Mouse (Mus musculus) thymus, adult 2 months (tissue): ENCODE measurements around the gene Gm11937. TPM values are rescaled to one million over a fixed set of nuclear protein-coding genes. Genes with fewer than 3 reads are reported as not detected.
"Not testable (repeated sequence)": the region's sequence is repeated elsewhere in the genome, so short reads cannot be mapped to it uniquely, and the experiment has no call there.

Source experiments
- DNase-seq: peaks from one replicate; pipeline ENCODE4 v3.0.0; 2021
- H3K27ac ChIP-seq: fragments of 200-500 bp; 2 replicates; pipeline ENCODE4 v1.5.1; 2012; ENCODE audit warnings: low read length, control low read depth; ENCODE audit not compliant: control insufficient read depth, insufficient read depth
- H3K27me3 ChIP-seq: fragments of 200-500 bp; 2 replicates; pipeline ENCODE4 v1.6.1; 2012; ENCODE audit warnings: mild to moderate bottlenecking, low read length, moderate library complexity, mixed read lengths; ENCODE audit not compliant: control insufficient read depth, insufficient read depth
- H3K36me3 ChIP-seq: fragments of 200-500 bp; 2 replicates; pipeline ENCODE4 v1.6.1; 2012; ENCODE audit warnings: mild to moderate bottlenecking, low read length, moderate library complexity; ENCODE audit not compliant: control insufficient read depth, insufficient read depth
- H3K4me1 ChIP-seq: fragments of 200-500 bp; replicated peaks from 2 replicates; pipeline ENCODE4 v1.6.1; 2012; ENCODE audit warnings: low read length; ENCODE audit not compliant: control insufficient read depth, insufficient read depth
- H3K4me3 ChIP-seq: fragments of 200-500 bp; 2 replicates; pipeline ENCODE4 v1.5.1; 2012; ENCODE audit warnings: mild to moderate bottlenecking, low read length, control low read depth, moderate library complexity; ENCODE audit not compliant: control insufficient read depth, insufficient read depth
- CTCF ChIP-seq: fragments of 200-500 bp; IDR thresholded peaks from 2 replicates; pipeline ENCODE4 v1.5.1; 2012; ENCODE audit warnings: mild to moderate bottlenecking, control low read depth, low read length, moderate library complexity, borderline replicate concordance; ENCODE audit not compliant: control insufficient read depth, poor library complexity, insufficient read depth; ENCODE audit errors: extremely low read depth
- POLR2A ChIP-seq: fragments of 200-500 bp; IDR thresholded peaks from 2 replicates; pipeline ENCODE4 v1.6.1; 2012; ENCODE audit warnings: mild to moderate bottlenecking, low read length, control low read depth, moderate library complexity; ENCODE audit not compliant: control insufficient read depth, poor library complexity, insufficient read depth; ENCODE audit errors: extremely low read depth
- WGBS: fragments of 180-500 bp; shearing (Covaris S2); methylation state at CpG from one replicate; pipeline ENCODE4 v1.1.7; 2018; 5-methylcytosine and 5-hydroxymethylcytosine counted together
- polyA plus RNA-seq: library from polyadenylated mRNA; depleted of rRNA; stranded (reverse); fragments of >200 nt; gene quantifications from 2 replicates; pipeline ENCODE4 v1.2.3, GENCODE M21; 2012; rRNA removed

Gene Gm11937
- polyA plus RNA-seq = not detected in 2 replicates

DNA sequence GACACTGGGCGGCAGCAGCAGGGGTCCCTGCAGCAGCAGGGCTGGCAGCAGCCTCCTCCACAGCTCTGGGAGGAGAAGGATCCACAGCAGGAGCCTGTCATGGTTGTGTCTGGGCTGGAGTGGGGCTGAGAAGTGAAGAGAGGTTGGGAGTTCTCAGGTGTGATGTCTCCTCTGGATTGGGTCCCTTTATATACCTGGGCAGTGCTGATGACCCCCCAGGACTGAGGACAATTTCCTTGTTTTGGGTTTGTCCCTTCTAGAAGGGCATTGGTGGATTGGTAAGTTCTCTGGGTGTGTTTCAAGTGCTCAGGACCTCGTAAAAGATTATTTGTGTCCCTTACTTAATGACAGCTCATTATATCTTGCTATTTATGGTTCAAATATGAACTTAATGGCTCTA is at the start of gene Gm11937:
Gene Gm11937 (minus strand): TSS at position 101 of the 400 bp plus-strand sequence.
- WGBS = 69% methylated on average over 1 of the region's 2 CpGs

DNA sequence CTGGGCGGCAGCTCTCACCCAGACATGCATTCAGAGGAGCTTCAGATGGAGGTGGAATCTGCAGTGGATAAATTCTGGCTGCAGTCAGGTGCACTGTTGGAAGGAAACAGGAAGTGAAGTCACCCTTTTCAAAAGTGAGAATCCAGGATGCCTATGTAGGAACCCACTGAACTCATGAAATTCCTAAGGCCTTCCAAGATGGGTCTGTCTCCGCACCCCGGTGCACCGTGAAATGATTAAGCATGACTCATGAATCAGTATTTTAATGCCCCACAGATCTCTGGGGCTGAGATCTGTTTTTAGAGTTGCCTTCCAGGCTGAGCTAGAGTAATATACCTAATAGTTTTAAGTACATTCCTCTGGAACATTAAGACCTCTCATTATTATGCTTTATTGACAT is 49.3 kb upstream of the Gm11937 start:
- no peak overlapping the region for H3K4me3 ChIP-seq
- no peaks in the 10 kb centered on the region for H3K27me3 ChIP-seq
- no peak overlapping the region for H3K27ac ChIP-seq
- H3K4me1 ChIP-seq = no peaks in the 10 kb centered on the region
- H3K36me3 ChIP-seq = no peaks in the 10 kb centered on the region
- DNase-seq = no peak
- WGBS = 94% methylated on average over 4 of the region's 4 CpGs
- TF ChIP-seq POLR2A (no peak), CTCF (no peak)

More for the DNA sequence above, at the start of gene Gm11937:
- H3K27me3 ChIP-seq, H3K4me3 ChIP-seq, H3K4me1 ChIP-seq, DNase-seq, H3K27ac ChIP-seq, H3K36me3 ChIP-seq: not testable (repeated sequence)

DNA sequence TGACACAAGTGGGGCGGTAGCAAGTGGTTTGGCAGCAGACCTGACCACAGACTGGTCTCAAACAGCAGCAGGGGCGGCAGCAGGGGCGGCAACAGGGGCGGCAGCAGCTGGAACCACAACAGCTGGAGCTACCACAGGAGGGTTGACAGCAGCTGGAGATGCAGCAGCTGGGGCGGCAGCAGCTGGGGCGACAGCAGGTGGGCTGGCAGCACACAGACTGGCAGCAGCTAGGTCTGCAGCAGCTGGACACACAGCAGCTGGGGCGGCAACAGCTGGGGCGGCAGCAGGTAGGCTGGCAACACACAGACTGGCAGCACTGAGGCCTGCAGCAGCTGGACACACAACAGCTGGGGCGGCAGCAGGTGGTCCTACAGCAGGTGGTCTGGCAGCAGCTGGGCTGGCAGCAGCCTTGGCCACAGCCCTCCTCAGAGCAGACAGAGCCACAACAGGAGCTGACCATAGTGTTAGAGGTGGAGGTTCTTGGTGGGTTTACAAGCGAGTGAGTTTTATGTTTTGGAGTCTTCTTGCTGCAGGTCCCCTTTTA is 48.5 kb upstream of the Gm11937 start, which contains the start of gene Gm11563:
Gene Gm11563 (minus strand): TSS at position 494 of the 544 bp plus-strand sequence.
- not testable (repeated sequence) for H3K27ac ChIP-seq, H3K4me1 ChIP-seq, H3K36me3 ChIP-seq, DNase-seq, H3K4me3 ChIP-seq, H3K27me3 ChIP-seq
- WGBS = 56% methylated on average over 10 of the region's 10 CpGs

DNA sequence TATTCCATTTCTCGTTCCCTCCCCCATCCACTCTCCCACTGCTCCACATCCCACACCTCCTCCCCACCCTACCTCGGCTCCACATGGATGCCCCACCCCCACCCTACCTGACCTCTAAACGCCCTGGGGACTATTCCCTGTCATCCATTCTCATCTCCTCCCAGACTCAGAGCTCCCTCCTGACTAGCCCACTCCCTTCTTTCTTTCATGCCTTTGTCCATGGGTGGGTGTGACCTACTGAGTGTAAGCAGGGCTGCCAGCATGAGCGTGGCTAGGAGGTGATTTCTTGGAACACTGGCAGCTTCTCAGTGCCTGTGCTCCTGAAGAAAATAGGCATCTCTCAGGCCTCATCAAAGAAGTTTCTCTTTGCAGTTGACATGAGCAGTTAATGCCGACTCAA is 47.1 kb upstream of the Gm11937 start:
- H3K4me3 ChIP-seq = no peak overlapping the region
- no peaks in the 10 kb centered on the region for H3K36me3 ChIP-seq
- no peaks in the 10 kb centered on the region for H3K27me3 ChIP-seq
- WGBS = 70% methylated on average over 5 of the region's 5 CpGs
- no peak for TF ChIP-seq CTCF
- TF ChIP-seq POLR2A = no peak
- no peak overlapping the region for H3K27ac ChIP-seq
- H3K4me1 ChIP-seq = no peaks in the 10 kb centered on the region
- no peak for DNase-seq

DNA sequence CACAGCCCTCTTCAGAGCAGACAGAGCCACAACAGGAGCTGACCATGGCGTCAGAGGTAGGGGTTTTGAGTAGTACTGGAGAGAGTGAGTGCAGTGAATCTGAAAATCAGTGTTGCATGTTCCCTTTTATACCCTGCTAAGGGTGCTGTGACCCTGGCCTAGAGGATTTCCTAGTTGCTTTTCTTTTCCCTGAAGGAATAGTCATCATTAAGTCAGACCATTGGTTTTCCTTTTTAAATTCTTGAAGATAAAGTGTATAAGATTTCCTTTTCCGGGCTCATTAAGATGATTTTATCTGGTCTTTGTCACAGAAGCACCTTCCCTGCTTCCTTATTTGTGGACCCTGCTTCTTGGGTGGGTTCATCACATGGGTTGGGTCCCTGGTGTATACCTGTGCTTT is 40.1 kb upstream of the Gm11937 start, which contains the start of gene Gm11555:
Gene Gm11555 (minus strand): TSS at position 101 of the 400 bp plus-strand sequence.
- H3K36me3 ChIP-seq = no peaks in the 10 kb centered on the region
- no peaks in the 10 kb centered on the region for H3K4me1 ChIP-seq
- H3K27me3 ChIP-seq = no peaks in the 10 kb centered on the region
- DNase-seq = no peak
- no peak within 1 kb of the TSS for H3K27ac ChIP-seq
- TF ChIP-seq POLR2A (no peak), CTCF (no peak)
- no peak within 1 kb of the TSS for H3K4me3 ChIP-seq
- WGBS = 89% methylated on average over 2 of the region's 2 CpGs

DNA sequence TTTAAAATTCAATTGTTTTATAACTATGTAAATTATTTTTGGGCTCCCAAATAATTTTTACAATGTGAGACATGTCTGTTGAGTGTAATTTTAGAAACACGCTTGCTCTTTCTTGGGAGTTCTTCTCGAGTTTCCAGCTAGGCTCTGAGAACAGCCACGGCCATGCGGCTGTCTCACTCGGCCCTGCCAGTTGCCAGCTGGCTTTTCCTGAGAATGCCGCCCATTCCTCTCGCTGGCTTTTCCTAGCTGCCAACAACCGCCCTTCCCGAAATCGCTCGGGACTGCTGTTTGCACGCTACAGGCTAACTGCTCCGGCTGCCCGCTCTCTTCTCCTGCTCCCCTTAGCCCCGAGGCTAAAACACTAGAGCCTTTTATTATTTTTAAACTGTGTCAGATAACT is 36.5 kb upstream of the Gm11937 start:
- DNase-seq = no peak
- TF ChIP-seq POLR2A (no peak), CTCF (no peak)
- no peaks in the 10 kb centered on the region for H3K36me3 ChIP-seq
- H3K4me3 ChIP-seq = no peak overlapping the region
- H3K4me1 ChIP-seq = no peaks in the 10 kb centered on the region
- no peaks in the 10 kb centered on the region for H3K27me3 ChIP-seq
- no peak overlapping the region for H3K27ac ChIP-seq
- 91% methylated on average over 15 of the region's 15 CpGs for WGBS

DNA sequence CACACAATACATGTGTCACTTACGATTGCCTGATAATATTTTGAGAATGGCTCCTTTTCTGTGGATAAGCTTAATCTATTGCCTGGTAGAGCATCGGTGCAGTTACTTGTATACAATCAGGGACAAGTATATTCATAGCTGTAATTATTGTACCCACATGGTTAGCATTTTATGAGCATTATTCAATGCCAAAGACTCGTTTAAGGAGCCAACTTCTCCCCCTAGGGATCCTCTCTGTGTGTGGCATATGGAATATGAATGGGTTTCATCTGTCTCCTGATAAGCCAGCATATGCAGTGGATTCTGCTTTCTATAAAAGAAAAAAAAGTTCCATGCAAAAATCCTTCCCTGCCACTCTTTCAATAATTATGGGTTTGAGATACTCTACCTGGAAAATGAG is 34.4 kb upstream of the Gm11937 start:
- Histone ChIP-seq H3K4me3 (no peak overlapping the region), H3K36me3 (no peaks in the 10 kb centered on the region), H3K4me1 (no peaks in the 10 kb centered on the region), H3K27ac (no peak overlapping the region), H3K27me3 (no peaks in the 10 kb centered on the region)
- 84% methylated on average over 3 of the region's 3 CpGs for WGBS
- TF ChIP-seq POLR2A = no peak
- TF ChIP-seq CTCF = no peak
- no peak for DNase-seq

DNA sequence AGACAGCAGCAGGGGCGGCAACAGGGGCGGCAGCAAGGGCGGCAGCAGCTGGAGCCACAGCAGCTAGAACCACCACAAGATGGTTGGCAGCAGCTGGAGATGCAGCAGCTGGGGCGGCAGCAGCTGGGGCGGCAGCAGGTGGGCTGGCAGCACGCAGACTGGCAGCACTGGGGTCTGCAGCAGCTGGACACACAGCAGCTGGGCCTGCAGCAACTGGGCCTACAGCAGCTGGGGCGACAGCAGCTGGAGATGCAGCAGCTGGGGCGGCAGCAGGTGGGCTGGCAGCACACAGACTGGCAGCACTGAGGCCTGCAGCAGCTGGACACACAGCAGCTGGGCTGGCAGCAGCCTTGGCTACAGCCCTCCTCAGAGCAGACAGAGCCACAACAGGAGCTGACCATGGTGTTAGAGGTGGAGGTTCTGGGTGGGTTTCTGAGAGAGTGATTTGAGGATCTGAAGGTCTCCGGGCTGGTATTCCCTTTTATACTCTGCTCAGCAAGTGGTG is 33.7 kb upstream of the Gm11937 start, which contains the start of gene Krtap4-7:
Gene Krtap4-7 (minus strand): TSS at position 455 of the 505 bp plus-strand sequence.
- not testable (repeated sequence) for DNase-seq, H3K36me3 ChIP-seq, H3K27ac ChIP-seq, H3K4me1 ChIP-seq, H3K27me3 ChIP-seq, H3K4me3 ChIP-seq
- 82% methylated on average over 9 of the region's 9 CpGs for WGBS
